Mouse (Mus musculus) v-Abl transformed pro-B cells (cell line): Measurements from ENCODE around the gene Nepn.

Experiments used
- in situ Hi-C, 2 experiments: fragments of 400-800 bp; cut with MboI; formaldehyde crosslinking; loops; one replicate each; pipeline ENCODE4 v1.15.1; 2025; ENCODE audit not compliant: unreplicated experiment in 2 of 2

The Nepn gene

DNA sequence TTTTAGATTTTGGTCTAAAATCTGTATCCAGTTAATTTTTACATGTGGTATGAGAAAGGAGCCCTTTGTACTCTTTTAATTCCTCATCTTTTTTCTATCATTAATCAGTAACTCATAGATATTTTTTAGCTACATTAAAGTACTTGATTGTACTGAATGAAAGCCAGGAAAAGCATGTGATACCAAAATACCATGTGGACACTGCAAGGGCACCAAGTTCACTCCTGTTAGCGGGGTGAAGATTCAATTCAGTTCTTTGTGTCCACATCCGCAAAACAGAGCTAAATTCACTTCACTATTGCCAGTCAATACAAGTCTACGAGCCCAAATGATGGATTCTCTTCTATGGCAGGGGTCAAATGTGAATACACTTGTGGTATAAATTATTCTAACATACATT is 7.9 kb downstream of the Nepn start:
- in situ Hi-C loops, result loop anchor here (25.0 kb wide), 3 partner anchors 984 to 1709 kb away; no protein-coding TSS in a partner anchor

DNA sequence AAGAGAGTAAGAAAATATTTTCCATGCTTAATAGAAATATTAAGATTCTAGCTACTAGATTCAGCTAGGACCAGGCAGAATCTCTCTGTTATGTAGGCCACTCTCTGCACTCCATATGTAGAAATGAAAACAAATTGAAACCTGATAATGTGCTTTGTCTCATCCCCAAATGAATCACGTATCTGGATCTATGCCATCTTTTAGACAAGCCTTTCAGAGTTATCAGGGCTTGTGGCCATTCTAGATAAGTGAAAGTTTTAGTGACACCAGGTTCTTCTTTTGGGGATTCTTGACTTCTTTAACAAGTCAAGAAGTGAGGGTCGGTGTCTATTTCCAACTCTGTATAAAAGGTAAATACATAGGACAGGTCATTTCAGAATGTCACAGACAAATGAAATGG is 9.9 kb downstream of the Nepn start:
- in situ Hi-C loops, result loop anchor here (25.0 kb wide), 3 partner anchors 986 to 1711 kb away; no protein-coding TSS in a partner anchor

GRCm38 (mm10) chr10:52399722-52400121 is 10.9 kb downstream of the Nepn start:
- in situ Hi-C loops, result loop anchor here (25.0 kb wide), 5 partner anchors 938 to 1712 kb away; partner anchors contain the start of gene Pln (in 1 of the 2)

GRCm38 (mm10) chr10:52405160-52405559 is 16.4 kb downstream of the Nepn start:
- in situ Hi-C loops, result loop anchor here (25.0 kb wide), 2 partner anchors 932 to 1207 kb away; partner anchors contain the start of gene Pln (in 1 of the 2)

DNA sequence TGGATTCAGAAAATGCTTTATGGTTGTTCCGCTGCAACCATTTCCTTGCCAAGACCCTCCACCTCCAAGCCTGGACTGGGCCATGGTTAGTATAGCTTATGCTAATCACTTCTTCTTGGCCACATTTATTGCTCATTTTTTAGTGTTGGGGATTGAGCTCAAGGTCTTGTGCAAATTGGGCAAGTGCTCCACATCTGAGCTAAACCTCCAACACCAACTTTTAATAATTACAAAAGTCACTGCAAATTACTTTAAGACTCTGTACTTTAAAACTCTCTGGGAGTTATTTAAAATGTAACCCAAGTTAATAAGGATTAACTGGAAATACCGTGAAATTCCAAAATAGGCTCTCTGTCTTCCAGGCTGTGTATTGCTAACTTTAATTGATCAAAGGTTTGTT is 18.8 kb downstream of the Nepn start:
- in situ Hi-C loops, result loop anchor here (25.0 kb wide), 2 partner anchors 930 to 1205 kb away; partner anchors contain the start of gene Pln (in 1 of the 2)

GRCm38 (mm10) chr10:52415020-52415419 is 26.2 kb downstream of the Nepn start:
- in situ Hi-C loops, result loop anchor here (25.0 kb wide), 2 partner anchors 922 to 1197 kb away; partner anchors contain the start of gene Pln (in 1 of the 2)

GRCm38 (mm10) chr10:52416458-52416857 is 27.7 kb downstream of the Nepn start:
- in situ Hi-C loops, result loop anchor here (25.0 kb wide), 2 partner anchors 921 to 1196 kb away; partner anchors contain the start of gene Pln (in 1 of the 2)

- in situ Hi-C loops, result loop anchor here (25.0 kb wide), 2 partner anchors 920 to 1195 kb away; partner anchors contain the start of gene Pln (in 1 of the 2)
These were observed 28.7 kb downstream of the Nepn start, which contains the start of gene Nus1 for GRCm38 (mm10) chr10:52417299-52417997. TSS of gene Nus1 (plus strand) at chr10:52417547.

- in situ Hi-C loops, result loop anchor here (25.0 kb wide), 2 partner anchors 919 to 1194 kb away; partner anchors contain the start of gene Pln (in 1 of the 2)
These were observed 29.5 kb downstream of the Nepn start for GRCm38 (mm10) chr10:52417998-52418860.

DNA sequence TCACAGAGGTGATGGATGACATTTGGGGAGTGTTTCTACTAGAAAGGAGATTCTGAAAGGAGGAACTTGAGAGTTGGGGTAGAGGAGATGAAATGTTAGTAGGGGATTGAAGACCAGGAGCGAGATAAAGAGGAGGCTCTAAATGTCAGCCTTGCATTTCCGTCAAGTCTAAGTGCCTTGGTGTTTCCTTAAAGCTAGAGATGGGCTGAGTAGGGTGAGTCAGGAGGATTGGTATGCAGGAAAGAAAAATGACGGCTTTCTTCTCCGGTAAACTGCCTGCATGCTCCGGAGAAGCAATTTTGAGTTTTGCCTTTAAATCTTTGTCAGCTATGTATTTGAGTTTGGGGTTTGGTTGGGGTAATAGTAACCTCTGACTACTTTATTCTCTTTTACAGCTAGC is 30.2 kb downstream of the Nepn start:
- in situ Hi-C loops, result loop anchor here (25.0 kb wide), 2 partner anchors 918 to 1193 kb away; partner anchors contain the start of gene Pln (in 1 of the 2)

DNA sequence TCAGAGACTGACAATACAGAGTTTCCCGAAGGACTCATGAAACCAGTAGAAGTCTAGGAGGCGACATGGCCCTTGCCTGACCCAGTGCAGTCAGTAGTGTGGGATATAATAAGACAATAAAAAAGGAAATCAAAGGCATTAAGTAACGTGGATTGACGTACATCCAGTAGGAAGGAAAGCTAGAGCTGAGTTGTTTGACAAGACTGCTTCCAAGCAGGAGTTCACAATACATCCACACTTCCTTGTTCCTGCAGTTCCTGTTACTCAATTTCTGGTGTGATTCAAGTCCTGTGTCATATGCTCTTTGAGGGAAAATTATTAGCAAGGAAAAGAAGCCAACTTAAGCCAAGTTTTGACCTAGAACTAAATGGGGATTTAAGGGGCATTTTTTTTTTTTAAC is 30.6 kb downstream of the Nepn start:
- in situ Hi-C loops, result loop anchor here (25.0 kb wide), 2 partner anchors 918 to 1193 kb away; partner anchors contain the start of gene Pln (in 1 of the 2)

- in situ Hi-C loops, result loop anchor here (25.0 kb wide), 2 partner anchors 917 to 1192 kb away; partner anchors contain the start of gene Pln (in 1 of the 2)
These were observed 31.8 kb downstream of the Nepn start for GRCm38 (mm10) chr10:52420526-52420925.

GRCm38 (mm10) chr10:52421716-52422115 is 32.9 kb downstream of the Nepn start:
- in situ Hi-C loops, result loop anchor here (25.0 kb wide), 2 partner anchors 916 to 1191 kb away; partner anchors contain the start of gene Pln (in 1 of the 2)

- in situ Hi-C loops, result loop anchor here (25.0 kb wide), 2 partner anchors 914 to 1189 kb away; partner anchors contain the start of gene Pln (in 1 of the 2)
These were observed 34.3 kb downstream of the Nepn start for GRCm38 (mm10) chr10:52423097-52423496.

DNA sequence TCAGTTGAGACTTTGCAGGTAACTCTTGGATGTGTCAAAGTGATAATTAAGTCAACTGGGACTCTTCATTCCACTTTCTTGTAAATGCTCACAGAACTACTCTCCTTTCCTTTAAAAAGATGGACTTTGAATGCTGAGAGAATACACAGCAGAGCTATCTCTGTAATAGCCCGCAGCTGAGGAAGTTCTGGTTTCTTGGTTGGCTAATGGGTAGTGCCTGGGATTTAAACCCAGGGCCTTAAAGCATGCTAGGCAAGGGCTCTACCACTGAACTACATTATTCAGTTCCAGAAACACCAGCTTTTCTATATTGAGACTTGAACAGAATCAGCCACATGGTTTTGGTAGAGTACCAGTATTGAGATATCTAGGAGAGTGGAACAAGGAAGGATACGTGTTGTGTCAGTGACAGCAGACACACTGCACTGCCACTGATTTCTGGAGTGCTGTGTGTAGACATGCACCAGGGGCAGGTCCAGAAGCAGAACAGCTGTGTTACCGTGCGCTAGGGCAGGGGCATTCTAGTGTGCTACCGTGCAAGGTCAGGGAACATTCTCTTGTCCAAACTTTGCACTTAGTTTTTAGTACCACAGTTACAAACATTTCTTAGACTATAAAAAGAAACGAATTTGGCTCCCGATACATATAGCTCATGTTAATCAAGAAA is 37.7 kb downstream of the Nepn start:
- in situ Hi-C loops, result no loop called here

- in situ Hi-C loops, result no loop called here
These were observed 39.1 kb downstream of the Nepn start for GRCm38 (mm10) chr10:52427634-52428415.

DNA sequence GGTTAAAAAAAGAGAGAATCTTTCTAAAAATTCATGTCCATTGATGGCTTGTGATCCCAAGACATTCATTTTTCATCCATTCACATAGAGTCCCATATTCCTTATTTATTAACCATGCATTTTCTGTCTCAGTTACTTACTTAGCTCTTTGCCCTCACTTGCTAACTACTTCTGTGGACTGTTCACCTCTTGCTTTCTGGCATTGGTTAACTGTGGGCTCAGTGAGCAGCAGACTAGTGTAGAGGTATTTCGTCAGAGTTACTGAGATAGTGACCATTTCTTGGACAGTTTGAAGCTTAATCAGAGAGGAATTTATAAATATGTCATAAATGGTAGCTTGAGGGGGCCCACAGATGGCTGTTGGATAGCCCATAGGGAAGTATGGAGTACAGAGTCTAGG is 42.2 kb downstream of the Nepn start:
- in situ Hi-C loops, result no loop called here

GRCm38 (mm10) chr10:52434836-52435235 is 46.1 kb downstream of the Nepn start:
- in situ Hi-C loops, result no loop called here
